Mouse (Mus musculus) adrenal gland, adult 10 weeks (tissue): Measurements from ENCODE around the gene Kcnd1. TPM values are rescaled to one million over a fixed set of nuclear protein-coding genes. Genes with fewer than 3 reads are reported as not detected.

Experiments
- polyA plus RNA-seq: library from polyadenylated mRNA; stranded (reverse); fragments of 350-450 nt; fragmentation: Illumina TruSeq; extraction: RNeasy Lipid Tissue Mini Kit (QIAGEN cat#74804); gene quantifications from one replicate; pipeline ENCODE4 v1.2.3, GENCODE M21; 2014; ENCODE audit warnings: low read depth, low replicate concordance

Gene Kcnd1
- 1.5 TPM for polyA plus RNA-seq

DNA sequence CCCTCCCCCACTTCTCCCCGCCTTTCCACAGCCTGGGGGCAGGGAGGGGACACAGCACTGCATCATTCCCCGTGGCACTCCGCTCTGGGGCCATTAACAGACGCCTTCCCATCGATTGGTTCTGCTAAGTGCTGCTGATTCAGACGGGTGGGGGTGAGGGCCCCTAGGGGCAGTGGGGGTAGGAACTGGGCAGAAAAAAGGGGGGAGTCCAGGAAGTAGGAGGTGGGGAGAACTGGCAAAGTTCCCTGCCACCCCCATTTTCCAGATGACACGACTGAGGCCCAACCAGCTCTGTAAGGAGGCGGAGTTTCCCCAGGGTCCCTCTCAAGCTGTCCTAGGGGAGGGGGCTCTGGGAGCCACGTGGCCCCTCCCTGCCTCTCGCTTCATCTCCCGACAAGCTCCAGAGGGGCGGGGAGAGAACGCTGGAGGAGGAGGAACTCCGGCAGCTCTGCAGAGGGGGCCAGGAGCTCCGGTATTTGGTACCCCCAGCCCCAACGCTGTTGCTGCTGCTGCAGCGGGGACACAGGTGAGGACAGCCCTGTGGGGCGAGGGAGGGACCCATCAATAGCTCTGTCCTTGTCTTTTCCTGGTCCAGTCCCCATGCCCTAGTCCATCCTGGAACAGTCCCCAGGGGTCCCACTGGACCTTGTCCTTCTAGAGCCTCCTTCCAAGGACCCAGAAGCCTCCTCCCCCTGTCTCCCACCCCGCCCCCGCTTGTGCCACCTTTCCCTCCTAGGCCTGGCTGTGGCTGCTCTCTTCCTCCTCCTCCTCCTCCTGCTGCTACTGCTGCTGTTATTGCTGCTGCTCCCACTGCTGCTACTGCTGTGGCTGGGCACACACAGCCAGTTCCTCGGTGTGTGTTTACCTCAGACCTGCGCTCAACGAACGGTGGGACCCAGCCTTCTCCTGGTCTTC, at the start of gene Kcnd1:
Gene Kcnd1, plus strand, starts transcription at position 425 of the 915 bp plus-strand sequence.

DNA sequence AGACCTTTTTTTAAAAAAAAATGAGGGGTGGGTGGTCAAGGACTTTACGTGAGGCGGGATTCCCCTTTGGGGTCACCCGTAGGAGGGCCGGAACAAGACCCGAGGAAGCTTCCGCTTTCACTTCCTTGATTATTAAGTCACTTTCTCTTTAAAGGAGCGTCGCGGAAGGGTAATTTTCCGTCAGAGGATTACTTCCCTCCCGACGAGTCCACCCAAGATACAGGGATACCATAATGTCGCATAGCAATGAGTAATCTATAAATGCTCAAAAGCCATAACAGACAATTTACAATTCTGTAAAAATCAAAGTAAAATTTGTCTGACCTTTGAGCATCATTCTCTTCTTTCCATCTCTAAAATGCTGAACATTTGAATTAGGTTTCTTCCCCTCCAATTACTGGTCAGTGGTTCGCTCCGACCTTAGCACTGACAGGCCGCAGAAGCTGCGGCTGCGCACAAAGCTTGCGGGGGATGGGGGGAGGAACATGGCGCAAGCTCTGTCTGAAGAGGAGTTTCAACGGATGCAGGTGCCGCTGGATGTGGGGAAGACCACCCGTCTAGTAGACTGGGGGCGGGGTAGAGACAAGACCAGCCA, 32.5 kb upstream of the Kcnd1 start, which contains the start of gene Gripap1:
Gene Gripap1, plus strand, starts transcription at position 224 of the 595 bp plus-strand sequence.

GRCm38 (mm10) chrX:7841163-7842162, 19.4 kb downstream of the Kcnd1 start, which contains the start of gene Otud5:
Gene Otud5 (plus strand): TSS chrX:7841364.

DNA sequence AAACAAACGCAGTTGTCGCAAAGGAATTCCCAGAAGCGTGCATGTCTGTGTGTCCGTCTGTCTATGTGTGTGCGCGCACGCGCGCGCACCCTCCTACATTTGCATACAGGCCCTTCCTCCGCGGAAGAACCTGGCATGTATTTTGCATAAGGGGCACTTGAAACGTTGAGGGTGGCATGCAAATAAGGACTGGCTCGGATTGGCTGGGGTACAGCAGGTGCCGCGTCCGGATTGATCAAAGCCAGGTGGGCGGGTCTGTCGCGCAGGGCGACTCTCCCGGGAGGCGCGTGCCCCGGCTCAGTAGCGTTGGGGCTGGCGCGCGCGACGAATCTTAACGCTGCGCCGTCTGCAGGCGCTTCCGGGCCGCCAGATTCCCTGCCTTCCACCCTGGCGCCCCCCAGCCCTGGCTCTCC, 55.9 kb downstream of the Kcnd1 start, which contains the start of gene Pim2:
Gene Pim2, plus strand, starts transcription at position 256 of the 413 bp plus-strand sequence.

DNA sequence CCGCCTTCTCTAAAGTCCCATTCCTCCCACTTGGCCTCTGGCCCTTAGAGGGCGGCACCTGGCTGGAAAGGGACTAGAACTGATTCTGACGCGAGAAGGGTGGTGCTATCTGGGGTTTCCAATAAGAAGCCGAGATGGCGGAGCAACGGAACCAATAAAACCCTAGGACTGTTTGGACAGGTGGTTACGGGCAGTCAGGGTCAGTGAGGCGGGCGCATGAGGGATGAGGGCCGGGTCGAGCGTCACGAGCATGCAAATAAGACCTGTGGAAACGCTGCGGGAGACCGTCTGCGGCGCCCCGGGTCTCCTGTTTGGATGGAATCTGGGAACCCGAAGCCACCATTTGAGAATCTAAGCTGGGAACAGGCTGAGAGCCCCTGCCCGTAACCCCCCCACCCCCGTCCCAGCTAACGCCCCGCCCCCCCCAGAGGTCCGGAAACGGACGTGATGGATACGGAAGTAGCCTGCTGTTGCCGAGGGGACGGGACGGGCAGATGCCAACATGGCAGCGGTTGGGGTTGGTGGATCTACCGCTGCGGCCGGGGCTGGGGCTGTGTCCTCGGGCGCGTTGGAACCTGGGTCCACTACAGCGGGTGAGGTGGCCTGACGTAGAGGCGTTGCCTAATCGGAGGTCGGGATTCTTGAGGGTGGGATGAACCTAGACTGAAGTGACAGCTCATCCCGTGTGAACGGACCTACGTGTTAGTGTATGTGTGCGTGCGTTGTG, 61.9 kb downstream of the Kcnd1 start, which contains the start of gene Slc35a2:
Gene Slc35a2, plus strand, starts transcription at position 188 of the 727 bp plus-strand sequence.

Other genes with a start within 250 kb of the Kcnd1 start
- gene Foxp3, start 248.6 kb upstream of the Kcnd1 start, polyA plus RNA-seq = not detected
- 2.6 TPM for gene Ppp1r3f, start 248.0 kb upstream of the Kcnd1 start, polyA plus RNA-seq
- 1.4 TPM for gene Ccdc22, start 216.8 kb upstream of the Kcnd1 start, polyA plus RNA-seq
- gene Cacna1f, start 215.2 kb upstream of the Kcnd1 start, polyA plus RNA-seq = not detected
- gene Syp, start 183.8 kb upstream of the Kcnd1 start, polyA plus RNA-seq = 14.8 TPM
- 5.5 TPM for gene Prickle3, start 165.0 kb upstream of the Kcnd1 start, polyA plus RNA-seq
- 55.3 TPM for gene Plp2, start 150.9 kb upstream of the Kcnd1 start, polyA plus RNA-seq
- 0.29 TPM for gene Magix, start 141.0 kb upstream of the Kcnd1 start, polyA plus RNA-seq
- 96.3 TPM for gene Gpkow, start 125.2 kb upstream of the Kcnd1 start, polyA plus RNA-seq
- 9.0 TPM for gene Wdr45, start 108.0 kb upstream of the Kcnd1 start, polyA plus RNA-seq
- not detected for gene Gm45208, start 100.0 kb upstream of the Kcnd1 start, polyA plus RNA-seq
- gene Praf2, start 93.8 kb upstream of the Kcnd1 start, polyA plus RNA-seq = 8.2 TPM
- 0.23 TPM for gene Ccdc120, start 71.4 kb upstream of the Kcnd1 start, polyA plus RNA-seq
- 10.4 TPM for gene Tfe3, start 59.7 kb upstream of the Kcnd1 start, polyA plus RNA-seq
- 28.3 TPM for gene Gripap1, start 32.5 kb upstream of the Kcnd1 start, polyA plus RNA-seq
- gene Otud5, start 19.1 kb downstream of the Kcnd1 start, polyA plus RNA-seq = 35.6 TPM
- 9.1 TPM for gene Pim2, start 56.0 kb downstream of the Kcnd1 start, polyA plus RNA-seq
- 7.2 TPM for gene Slc35a2, start 61.7 kb downstream of the Kcnd1 start, polyA plus RNA-seq
- gene Pqbp1, start 77.0 kb downstream of the Kcnd1 start, polyA plus RNA-seq = 45.8 TPM
- 7.5 TPM for gene Timm17b, start 77.1 kb downstream of the Kcnd1 start, polyA plus RNA-seq
- gene Gm10491, start 85.5 kb downstream of the Kcnd1 start, polyA plus RNA-seq = not detected
- gene Gm10490, start 87.3 kb downstream of the Kcnd1 start, polyA plus RNA-seq = not detected
- gene Pcsk1n, start 97.5 kb downstream of the Kcnd1 start, polyA plus RNA-seq = not detected
- gene Eras, start 106.3 kb downstream of the Kcnd1 start, polyA plus RNA-seq = not detected
- gene Hdac6, start 125.6 kb downstream of the Kcnd1 start, polyA plus RNA-seq = 1.9 TPM
- not detected for gene Gata1, start 155.8 kb downstream of the Kcnd1 start, polyA plus RNA-seq
- gene Glod5, start 196.2 kb downstream of the Kcnd1 start, polyA plus RNA-seq = not detected